Mouse (Mus musculus): ENCODE measurements at regions not wholly inside any gene's neighbourhood (a gene's known extent, or its start where the extent isn't known, plus 50 kb on each side); places are given as distances from the start of the nearest gene placed in this dataset.

DNA sequence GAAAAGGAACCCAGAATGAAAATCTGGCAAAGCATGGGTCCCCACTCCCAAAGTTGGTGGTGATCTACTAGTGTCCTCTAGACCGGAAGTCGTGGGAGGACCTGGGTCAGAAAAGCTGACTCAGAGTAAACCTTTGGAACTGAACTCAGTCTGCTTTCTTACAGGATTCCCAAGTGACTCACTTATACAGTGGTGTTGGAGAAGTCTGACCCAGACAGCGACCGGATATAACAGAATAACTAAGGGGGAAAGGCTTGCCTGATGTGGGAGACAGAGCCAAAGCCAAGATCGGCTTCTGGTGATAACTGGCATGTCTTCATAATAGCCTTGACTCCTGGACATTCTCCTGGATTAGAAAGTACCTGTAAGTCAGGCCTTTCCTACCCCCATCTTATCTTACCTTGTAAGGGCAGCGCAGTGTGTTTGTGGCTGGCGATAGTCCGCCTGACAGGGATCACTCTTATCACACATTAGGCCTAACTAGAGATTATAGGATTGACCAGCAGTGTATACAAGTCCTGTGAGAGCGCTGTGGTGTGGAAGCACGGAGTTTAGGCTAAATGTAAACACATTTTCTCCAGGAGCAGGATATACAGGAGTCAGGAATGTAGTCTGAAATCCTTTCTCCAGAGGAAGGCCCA, 150.4 kb downstream of the Gm19410 start:
- no peak for DNase-seq (ENCODE audit: extremely low read depth, low read depth, low spot score)

DNA sequence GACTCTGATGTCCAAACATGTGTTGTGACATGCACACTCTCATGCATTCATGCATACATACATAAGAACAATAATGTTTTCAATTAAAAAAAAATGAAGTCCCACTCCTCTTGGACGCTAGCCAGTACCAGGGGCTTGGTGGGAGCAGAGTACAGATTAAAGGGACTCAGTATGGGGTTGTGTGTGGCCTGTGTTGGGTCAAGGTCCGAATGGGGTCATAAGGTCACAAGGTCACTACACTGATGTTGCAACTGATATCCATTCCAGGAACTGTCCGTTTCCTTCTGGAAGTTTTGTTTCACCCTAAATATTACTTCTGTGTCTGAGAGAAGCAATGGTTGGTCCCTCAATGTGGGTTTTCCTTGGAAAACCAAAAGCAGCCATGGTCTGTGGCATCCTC, 152.0 kb downstream of the Gm19410 start:
- no peak for TF ChIP-seq CTCF (IDR thresholded peaks at IDR 0.05; ENCODE audit: low read depth, low read length)
- TF ChIP-seq POLR2A (IDR thresholded peaks at IDR 0.05; ENCODE audit: extremely low read depth, insufficient read depth, low read length): no peak
- Histone ChIP-seq H3K36me3 (ENCODE audit: control insufficient read depth, insufficient read depth, low read length) (no peaks in the 10 kb centered on the region), H3K4me3 (ENCODE audit: insufficient read depth, low read depth, low read length) (no peak overlapping the region), H3K27me3 (ENCODE audit: control insufficient read depth, insufficient read depth, low read length) (no peaks in the 10 kb centered on the region), H3K4me1 (ENCODE audit: control insufficient read depth, insufficient read depth, low read length) (peaks cover 2% of the 10 kb centered on the region; the same call in 1 of the 2 replicates), H3K9ac (ENCODE audit: low read depth, low read length) (no peak overlapping the region), H3K79me2 (ENCODE audit: control insufficient read depth, insufficient read depth, low read length) (no peaks in the 10 kb centered on the region), H3K27ac (replicated peaks; ENCODE audit: insufficient read depth, low read depth, low read length) (no peak overlapping the region)
- WGBS: 31% methylated on average over 3 of the region's 3 CpGs
- peak; percentile 44 for DNase-seq (ENCODE audit: extremely low read depth, low read depth, low spot score)

More for the DNA sequence above, 150.4 kb downstream of the Gm19410 start:
- Histone ChIP-seq H3K36me3 (ENCODE audit: control insufficient read depth, insufficient read depth, low read length) (no peaks in the 10 kb centered on the region), H3K27ac (replicated peaks; ENCODE audit: insufficient read depth, low read depth, low read length) (no peak overlapping the region), H3K79me2 (ENCODE audit: control insufficient read depth, insufficient read depth, low read length) (no peaks in the 10 kb centered on the region), H3K4me3 (ENCODE audit: insufficient read depth, low read depth, low read length) (no peak overlapping the region), H3K4me1 (ENCODE audit: control insufficient read depth, insufficient read depth, low read length) (peaks cover 2% of the 10 kb centered on the region; the same call in 1 of the 2 replicates), H3K9ac (ENCODE audit: low read depth, low read length) (no peak overlapping the region), H3K27me3 (ENCODE audit: control insufficient read depth, insufficient read depth, low read length) (no peaks in the 10 kb centered on the region)
- no peak for TF ChIP-seq POLR2A (IDR thresholded peaks at IDR 0.05; ENCODE audit: extremely low read depth, insufficient read depth, low read length)
- no peak for TF ChIP-seq CTCF (IDR thresholded peaks at IDR 0.05; ENCODE audit: low read depth, low read length)
- WGBS: 71% methylated on average over 10 of the region's 10 CpGs

DNA sequence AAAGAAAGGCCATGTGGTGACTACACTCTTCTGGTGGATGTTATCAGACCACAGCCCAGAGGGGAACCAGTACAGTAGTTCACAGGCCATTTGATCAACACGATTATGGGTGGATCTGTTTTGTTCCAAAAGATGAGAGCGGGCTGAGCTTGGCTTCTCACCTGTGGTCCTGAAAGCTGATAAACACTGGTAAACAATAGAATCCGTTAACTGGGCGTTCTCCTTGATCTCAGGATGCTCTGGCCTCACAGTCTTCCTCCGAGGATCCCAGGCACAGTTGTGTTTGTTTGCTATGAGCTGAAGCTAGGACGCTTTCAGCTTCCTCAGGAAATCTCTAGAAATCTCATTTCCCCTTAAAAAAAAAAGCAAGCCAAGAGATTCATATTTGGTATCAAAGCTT, 153.9 kb downstream of the Gm19410 start:
- 69% methylated on average over 6 of the region's 6 CpGs for WGBS
- Histone ChIP-seq H3K27me3 (ENCODE audit: control insufficient read depth, insufficient read depth, low read length) (no peaks in the 10 kb centered on the region), H3K4me3 (ENCODE audit: insufficient read depth, low read depth, low read length) (no peak overlapping the region), H3K36me3 (ENCODE audit: control insufficient read depth, insufficient read depth, low read length) (no peaks in the 10 kb centered on the region), H3K79me2 (ENCODE audit: control insufficient read depth, insufficient read depth, low read length) (no peaks in the 10 kb centered on the region), H3K4me1 (ENCODE audit: control insufficient read depth, insufficient read depth, low read length) (peaks cover 2% of the 10 kb centered on the region; the same call in 1 of the 2 replicates), H3K27ac (replicated peaks; ENCODE audit: insufficient read depth, low read depth, low read length) (no peak overlapping the region), H3K9ac (ENCODE audit: low read depth, low read length) (no peak overlapping the region)
- no peak for TF ChIP-seq CTCF (IDR thresholded peaks at IDR 0.05; ENCODE audit: low read depth, low read length)
- DNase-seq (ENCODE audit: extremely low read depth, low read depth, low spot score): no peak

DNA sequence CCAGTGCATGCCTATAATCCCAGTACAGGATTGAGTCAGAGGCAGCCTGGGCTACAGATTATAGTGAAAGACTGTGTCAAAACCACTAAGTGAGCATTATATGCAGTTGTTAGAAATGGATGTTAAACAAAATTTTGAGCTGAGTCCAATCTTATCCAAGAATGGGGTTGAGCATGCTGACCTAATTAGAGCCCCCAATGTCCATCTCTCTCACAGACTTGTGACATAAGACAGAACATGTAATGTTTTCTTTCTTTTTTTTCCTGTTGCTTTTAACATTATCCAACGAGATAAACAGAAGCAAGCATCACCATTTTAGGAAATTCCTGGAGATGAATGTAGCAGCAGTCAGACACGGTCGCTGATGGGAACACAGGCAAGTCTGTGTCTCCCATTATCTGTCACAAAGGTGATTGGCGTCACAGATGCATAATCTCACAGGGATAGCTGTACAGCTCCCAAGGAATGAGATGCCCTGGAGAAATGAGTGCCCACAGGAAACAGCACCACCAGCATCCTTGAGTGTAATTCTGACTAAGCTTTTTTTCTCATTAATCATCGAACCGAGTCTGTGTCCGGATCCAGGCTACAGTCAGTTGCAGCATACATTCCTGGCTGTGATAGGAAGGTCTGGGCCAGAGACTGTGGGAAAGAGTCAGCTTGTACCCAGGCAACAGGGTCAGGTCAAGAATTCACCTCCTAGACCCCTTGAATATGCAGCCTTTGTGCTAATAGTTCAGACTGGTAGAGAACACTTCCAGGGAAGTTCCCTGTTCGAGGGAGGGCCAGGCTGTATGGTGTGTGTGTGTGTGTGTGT, 154.5 kb downstream of the Gm19410 start:
- TF ChIP-seq CTCF (IDR thresholded peaks at IDR 0.05; ENCODE audit: low read depth, low read length) (no peak), POLR2A (IDR thresholded peaks at IDR 0.05; ENCODE audit: extremely low read depth, insufficient read depth, low read length) (no peak)
- H3K27me3 ChIP-seq (ENCODE audit: control insufficient read depth, insufficient read depth, low read length): no peaks in the 10 kb centered on the region
- no peaks in the 10 kb centered on the region for H3K79me2 ChIP-seq (ENCODE audit: control insufficient read depth, insufficient read depth, low read length)
- H3K4me3 ChIP-seq (ENCODE audit: insufficient read depth, low read depth, low read length): no peak overlapping the region
- WGBS: 66% methylated on average over 8 of the region's 8 CpGs
- no peak overlapping the region for H3K9ac ChIP-seq (ENCODE audit: low read depth, low read length)
- H3K27ac ChIP-seq (replicated peaks; ENCODE audit: insufficient read depth, low read depth, low read length): no peak overlapping the region
- H3K36me3 ChIP-seq (ENCODE audit: control insufficient read depth, insufficient read depth, low read length): no peaks in the 10 kb centered on the region
- peaks cover 2% of the 10 kb centered on the region; the same call in 1 of the 2 replicates for H3K4me1 ChIP-seq (ENCODE audit: control insufficient read depth, insufficient read depth, low read length)
- no peak for DNase-seq (ENCODE audit: extremely low read depth, low read depth, low spot score)

DNA sequence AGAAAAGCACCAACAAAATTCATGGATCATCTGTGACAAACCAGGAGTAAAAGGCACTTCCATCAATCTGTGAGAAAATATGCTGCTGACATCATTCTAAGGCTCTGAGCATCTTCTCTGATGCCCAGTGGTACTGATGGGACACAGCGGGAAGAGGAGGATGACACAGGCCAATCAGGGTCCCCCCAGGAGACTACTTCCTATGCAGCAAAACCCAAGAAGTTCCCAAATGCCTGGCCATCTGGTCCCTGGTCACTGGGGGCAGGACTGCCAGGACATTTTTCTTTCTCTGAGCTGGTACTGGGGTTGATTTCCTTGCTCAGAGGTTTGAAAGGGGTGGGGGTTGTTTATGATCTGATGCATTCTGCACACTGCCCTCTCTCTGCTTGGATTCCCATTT, 158.4 kb downstream of the Gm19410 start:
- 95% methylated on average over 1 of the region's 1 CpGs for WGBS
- no peaks in the 10 kb centered on the region for H3K4me1 ChIP-seq (ENCODE audit: control insufficient read depth, insufficient read depth, low read length)
- TF ChIP-seq POLR2A (IDR thresholded peaks at IDR 0.05; ENCODE audit: extremely low read depth, insufficient read depth, low read length): no peak
- TF ChIP-seq CTCF (IDR thresholded peaks at IDR 0.05; ENCODE audit: low read depth, low read length): no peak
- H3K27me3 ChIP-seq (ENCODE audit: control insufficient read depth, insufficient read depth, low read length): no peaks in the 10 kb centered on the region
- H3K9ac ChIP-seq (ENCODE audit: low read depth, low read length): no peak overlapping the region
- no peaks in the 10 kb centered on the region for H3K36me3 ChIP-seq (ENCODE audit: control insufficient read depth, insufficient read depth, low read length)
- no peak overlapping the region for H3K27ac ChIP-seq (replicated peaks; ENCODE audit: insufficient read depth, low read depth, low read length)
- H3K79me2 ChIP-seq (ENCODE audit: control insufficient read depth, insufficient read depth, low read length): no peaks in the 10 kb centered on the region
- H3K4me3 ChIP-seq (ENCODE audit: insufficient read depth, low read depth, low read length): no peak overlapping the region
- DNase-seq (ENCODE audit: extremely low read depth, low read depth, low spot score): no peak

DNA sequence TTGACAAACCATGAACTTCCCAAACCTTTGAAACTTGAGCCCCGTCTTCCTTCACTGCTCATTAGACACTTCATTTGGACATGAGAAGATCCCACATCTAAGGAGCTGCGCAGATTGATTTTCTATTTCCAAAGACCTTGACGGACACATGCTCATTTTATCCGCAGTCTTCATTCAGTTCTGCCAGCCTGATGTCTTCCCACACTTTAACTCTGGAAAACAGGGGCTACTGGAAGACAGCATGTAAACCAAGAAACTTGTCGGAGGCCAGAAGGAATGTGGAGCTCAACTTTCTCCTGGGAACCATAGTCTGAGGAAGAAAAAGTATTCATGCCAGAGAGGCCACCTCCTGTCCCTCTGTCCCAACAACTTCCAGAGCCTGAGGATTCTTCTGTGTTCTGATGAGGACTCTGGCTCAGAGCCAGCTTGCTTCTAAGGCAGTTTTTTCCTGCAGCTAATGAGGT, 161.8 kb downstream of the Gm19410 start:
- Histone ChIP-seq H3K27ac (replicated peaks; ENCODE audit: insufficient read depth, low read depth, low read length) (no peak overlapping the region), H3K79me2 (ENCODE audit: control insufficient read depth, insufficient read depth, low read length) (no peaks in the 10 kb centered on the region), H3K36me3 (ENCODE audit: control insufficient read depth, insufficient read depth, low read length) (no peaks in the 10 kb centered on the region), H3K27me3 (ENCODE audit: control insufficient read depth, insufficient read depth, low read length) (no peaks in the 10 kb centered on the region), H3K9ac (ENCODE audit: low read depth, low read length) (no peak overlapping the region), H3K4me1 (ENCODE audit: control insufficient read depth, insufficient read depth, low read length) (no peaks in the 10 kb centered on the region), H3K4me3 (ENCODE audit: insufficient read depth, low read depth, low read length) (no peak overlapping the region)
- DNase-seq (ENCODE audit: extremely low read depth, low read depth, low spot score): no peak
- WGBS: 90% methylated on average over 5 of the region's 5 CpGs
- TF ChIP-seq POLR2A (IDR thresholded peaks at IDR 0.05; ENCODE audit: extremely low read depth, insufficient read depth, low read length) (no peak), CTCF (IDR thresholded peaks at IDR 0.05; ENCODE audit: low read depth, low read length) (no peak)
